Mouse (Mus musculus) kidney, postnatal 36 days (tissue): ENCODE measurements around the gene Cnot8.
A peak's percentile ranks its signal among the peaks of the same experiment; 100 is the strongest.

Experiments
- DNase-seq, 2 experiments: peaks; one replicate each; pipeline ENCODE4 v3.0.0; 2021 to 2022; ENCODE audit warnings: mixed read lengths in 2 of 2

Cnot8 gene

DNA sequence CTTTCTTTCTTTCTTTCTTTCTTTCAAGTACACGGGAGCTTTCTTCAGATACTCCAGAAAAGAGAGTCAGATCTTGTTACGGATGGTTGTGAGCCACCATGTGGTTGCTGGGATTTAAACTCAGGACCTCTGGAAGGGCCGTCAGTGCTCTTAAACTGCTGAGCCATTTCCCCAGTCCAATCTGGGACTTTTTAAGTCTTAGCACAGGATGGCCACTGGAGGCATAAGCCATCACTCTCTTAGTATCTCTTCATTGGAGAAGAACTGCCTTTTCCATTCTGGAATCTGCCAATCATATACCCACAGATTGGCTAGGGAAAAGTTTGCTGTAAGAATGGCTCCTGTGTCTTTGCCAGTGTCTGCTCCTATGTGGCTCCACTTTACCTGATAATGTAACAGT is 3.1 kb downstream of the Cnot8 start:
- DNase-seq, result no peak

DNA sequence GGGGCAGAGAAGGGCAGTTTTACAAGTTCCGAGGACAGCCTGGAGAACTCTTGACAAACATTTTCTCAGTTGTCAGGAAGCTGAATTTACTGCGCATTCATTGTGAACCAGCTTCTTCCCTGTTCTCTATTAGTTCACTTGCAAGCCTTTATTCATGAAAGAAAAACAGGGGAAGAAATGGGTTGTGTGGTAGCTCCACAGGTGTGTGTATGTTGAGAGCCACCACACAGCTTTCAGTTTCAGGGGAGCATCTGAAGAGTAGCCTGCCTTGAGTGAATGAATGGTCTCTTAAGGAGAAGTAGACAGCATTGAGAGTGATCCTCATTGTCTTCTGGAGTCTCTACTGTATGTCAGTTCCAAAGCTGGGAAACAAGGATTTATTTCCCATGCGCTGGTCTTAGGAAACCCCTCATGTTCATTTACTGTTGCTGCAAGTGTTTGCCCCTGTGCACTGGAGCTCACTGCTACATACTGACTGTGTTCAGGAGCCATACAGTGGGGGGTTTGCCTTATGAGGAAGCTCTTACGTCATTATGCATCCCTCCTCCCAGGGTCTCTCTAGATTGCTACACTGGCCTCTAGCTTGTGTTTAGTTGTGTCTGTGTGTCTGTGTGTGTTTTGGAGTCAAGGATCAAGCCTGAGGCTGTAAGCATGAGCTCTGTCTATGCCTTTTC is 3.8 kb downstream of the Cnot8 start:
- DNase-seq, result no peak

DNA sequence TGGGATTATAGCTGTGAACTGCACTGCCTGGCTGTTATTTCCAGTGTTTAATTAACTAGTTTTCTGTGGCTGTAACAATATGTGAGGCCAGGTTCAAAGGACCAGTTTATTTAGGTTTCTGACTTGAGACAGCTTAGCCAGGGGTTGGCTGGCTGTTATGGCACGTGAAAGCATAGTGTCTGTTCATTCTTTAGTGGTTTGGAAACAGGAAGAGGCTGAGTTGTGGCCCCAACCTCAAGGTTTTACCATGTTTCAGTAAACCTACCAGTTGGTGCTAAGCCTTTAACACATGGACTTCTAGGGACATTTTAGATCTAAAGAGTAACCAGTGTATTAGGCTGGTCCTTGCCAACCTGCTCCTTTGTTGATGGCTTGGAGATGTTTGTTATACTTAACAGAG is 12.6 kb downstream of the Cnot8 start:
- peak in 1 of 2 experiments; percentile 32 for DNase-seq

DNA sequence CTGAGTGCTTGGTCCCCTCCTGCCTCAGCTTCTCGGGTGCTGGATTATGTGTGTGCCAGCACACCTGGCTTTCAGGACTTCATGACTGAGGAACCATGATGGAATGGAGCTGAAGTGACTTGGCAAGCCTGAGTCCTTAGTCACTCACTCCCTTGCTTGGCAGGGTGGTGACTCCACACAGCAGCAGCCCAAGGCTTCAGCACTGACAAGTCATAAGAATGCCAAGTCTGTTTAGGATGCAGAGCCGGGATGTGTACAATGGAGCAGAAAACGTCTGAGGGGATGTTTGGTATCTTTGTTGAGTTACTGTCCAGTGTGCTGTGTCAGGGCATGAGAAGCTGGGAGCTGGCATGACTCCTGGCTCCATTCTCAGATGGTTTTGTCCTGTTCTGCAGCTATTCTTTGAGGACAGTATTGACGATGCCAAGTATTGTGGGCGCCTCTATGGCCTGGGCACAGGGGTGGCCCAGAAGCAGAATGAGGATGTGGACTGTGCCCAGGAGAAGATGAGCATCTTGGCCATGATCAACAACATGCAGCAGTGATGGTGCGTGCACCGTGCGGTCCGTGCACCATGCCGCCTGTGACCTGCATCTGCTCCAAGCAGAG is 13.2 kb downstream of the Cnot8 start:
- no peak for DNase-seq

DNA sequence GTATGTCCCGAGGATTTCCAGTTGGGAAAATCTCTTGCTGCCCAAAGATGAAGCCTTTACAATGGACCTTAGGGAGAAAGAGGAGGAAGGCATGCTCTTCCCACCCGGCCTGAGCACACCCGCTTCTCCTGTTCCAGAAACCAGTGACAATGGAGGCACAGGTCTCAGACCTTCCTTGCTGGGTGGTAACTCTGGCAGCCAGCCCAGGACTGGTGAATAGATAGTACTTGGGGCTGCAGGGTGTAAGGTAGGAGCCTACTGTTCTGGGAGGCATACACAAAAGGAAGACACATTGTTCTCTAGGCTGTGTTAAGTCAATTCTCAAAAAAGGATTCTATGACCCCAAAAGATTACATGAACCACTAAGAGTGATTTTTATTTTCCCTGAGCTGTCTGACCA is 16.7 kb downstream of the Cnot8 start:
- DNase-seq, result no peak

DNA sequence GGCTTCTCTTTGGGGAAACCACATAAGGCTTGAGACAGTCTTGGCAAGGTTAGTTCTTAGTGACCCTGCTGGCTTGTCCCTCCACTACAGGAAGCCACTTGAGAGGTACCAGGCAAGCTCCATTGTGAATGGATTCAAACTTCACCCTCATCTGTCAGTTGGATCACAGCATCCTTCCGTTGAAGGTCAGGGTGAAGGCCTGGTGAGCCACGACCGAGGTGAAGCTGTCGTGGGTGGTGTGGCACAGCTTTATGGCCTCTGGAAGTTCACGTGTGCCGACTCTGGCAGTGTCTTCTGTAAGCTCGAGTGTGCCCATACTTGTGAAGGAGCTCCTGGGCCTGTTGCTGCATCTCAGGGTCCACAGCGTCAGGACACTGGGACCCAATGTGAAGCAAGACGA is 17.4 kb downstream of the Cnot8 start:
- no peak for DNase-seq

DNA sequence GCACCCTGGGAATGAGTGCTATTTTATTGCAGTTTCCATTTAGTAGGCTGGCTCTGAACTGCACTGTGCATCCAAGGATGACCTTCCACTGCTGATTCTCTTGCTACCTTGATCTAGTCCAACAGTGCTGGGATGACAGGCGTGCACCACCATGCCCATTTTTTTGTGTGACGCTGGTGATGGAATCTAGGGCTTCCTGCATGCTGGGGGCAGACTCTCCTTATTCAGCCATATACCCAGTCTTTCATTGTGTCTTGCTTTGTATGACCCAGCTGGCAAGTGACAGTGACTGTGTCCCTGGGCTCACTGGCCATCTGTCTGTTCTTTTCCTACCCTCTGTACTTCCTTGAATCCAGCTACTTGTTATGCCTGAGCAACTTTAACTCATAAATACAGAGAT is 19.8 kb downstream of the Cnot8 start:
- no peak for DNase-seq

DNA sequence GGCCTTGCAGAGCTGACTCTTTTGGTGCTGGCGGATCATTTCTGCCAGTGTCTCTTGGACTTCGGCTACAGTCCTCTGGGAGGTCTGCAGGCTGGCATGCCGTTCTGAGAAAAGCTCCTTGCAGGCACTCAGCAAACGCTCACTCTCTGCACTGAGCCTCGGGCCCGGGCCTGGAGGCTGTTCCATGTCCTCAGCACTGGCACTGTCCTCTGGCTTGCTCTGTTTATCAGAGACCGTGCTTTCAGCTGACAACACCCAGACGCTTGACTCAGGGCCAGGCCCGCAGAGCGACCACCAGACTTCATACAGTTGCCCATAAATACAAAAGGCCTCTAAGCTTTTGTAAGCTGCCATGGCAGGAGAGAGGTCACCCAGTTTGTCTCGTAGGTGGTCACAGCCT is 21.1 kb downstream of the Cnot8 start:
- DNase-seq, result no peak

DNA sequence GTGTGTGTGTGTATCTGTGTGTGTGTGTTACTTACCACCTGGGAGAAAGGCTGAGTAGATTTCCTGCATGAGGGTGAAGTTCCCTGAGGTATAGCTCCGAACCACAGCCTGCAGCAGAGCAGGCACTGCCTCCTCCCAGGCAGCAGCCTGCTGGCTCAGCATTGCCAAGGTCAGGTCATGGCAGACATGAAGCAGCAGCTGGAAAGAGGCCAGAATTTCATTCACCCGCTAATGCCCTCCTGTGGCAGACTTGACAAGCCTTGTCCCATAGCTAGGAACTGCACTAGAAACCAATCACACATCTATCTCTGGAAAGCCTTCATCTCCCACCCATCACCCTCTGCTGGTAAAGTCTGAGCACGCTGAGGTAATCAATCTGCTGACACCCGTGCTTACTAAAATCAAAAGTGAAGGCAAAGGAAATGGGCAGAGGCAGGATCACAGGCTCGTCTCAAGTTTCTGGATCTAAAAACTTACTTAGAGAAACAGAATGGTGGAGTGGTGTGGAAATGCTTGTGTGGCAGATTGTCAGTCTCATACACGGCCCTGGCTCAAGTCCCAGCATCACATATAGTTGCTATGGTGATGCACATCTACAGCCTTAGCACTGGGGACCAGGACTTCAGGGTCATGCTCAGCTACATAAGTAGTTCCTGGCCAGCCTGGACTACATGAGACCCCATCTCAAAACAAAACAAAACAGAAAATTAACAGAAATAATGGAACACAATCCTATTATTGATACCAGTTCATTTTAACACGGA is 22.6 kb downstream of the Cnot8 start:
- DNase-seq, result peak; percentile 86 to 90

DNA sequence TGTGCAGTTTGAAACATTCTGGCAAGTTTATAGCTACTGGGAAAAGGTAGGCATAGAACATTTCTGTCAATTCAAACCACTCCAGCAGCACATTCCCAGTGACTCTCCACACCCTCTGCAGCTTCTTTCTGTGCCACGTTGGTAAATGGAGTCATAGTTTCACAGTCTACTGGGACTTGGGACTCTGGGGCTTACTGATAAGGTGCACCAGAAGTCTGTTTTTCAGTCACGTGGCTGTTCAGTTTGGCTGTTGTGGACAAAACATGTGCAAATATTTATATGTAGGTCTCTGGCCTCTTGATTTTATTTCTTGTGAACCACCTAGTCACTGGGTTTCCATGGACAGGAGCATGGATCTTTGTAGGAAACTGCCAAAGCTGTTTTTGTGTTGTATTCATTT is 23.6 kb downstream of the Cnot8 start:
- no peak for DNase-seq

DNA sequence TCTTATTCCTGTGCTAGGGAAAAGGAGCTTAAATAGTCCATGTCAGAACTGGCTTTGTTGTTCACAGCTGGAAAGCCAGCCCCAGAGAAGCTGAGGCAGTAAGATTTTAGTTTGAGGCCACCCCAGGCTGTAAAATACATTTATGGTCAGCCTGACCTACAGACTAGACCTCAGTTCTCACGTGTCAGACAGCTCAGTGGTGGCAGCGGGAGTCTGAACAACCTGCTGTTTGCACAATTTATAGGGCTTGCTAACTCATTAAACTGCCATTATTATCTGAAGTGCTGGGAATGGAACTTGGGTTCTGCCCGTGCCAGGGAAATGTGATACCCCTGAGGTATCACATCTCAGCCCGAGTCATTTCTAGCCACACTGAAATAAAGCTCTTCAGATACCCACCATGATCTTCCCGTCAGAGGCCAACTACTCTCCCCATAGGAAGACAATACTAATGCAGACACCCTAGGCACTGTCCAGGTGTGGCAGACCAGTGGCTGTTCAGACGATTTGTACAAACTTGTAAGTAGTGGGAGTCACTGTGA is 25.4 kb downstream of the Cnot8 start:
- no peak for DNase-seq

DNA sequence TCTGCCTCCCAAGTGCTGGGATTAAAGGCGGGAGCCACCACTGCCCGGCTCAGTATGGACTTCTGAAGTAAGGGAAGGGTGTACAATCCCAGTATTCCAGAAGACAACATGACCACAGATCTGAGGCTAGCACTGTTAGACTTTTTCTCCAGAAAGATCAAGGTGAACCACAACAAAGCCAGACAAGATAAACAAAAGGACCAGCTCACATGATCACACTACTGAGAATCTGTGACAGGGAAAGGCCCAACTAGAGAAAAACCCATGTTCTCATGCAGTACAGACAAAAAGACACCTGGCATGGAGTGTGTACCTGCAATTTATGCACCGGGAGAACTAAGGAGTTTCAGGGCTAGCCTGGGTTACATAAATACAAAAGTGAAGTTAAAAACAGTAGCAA is 28.1 kb downstream of the Cnot8 start:
- DNase-seq, result no peak

DNA sequence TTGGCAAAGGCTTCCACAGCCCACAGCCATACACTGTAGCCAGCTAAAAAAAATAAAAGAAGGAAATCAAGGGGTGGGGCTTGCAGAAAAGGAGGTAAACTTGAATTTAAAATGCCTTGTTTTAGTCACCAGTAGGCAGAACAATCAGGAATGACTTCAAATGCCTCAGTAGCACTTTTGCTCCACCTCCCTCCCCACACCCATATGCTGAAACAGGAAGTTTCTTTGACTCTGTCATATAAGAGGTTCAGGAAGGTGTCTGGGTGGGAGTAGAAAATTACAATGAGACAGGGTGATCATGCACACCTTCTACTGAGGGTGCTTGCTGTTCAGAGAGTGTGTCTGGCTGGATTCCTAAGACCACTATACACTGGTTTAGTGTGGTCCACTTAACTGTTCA is 30.9 kb downstream of the Cnot8 start:
- no peak for DNase-seq

DNA sequence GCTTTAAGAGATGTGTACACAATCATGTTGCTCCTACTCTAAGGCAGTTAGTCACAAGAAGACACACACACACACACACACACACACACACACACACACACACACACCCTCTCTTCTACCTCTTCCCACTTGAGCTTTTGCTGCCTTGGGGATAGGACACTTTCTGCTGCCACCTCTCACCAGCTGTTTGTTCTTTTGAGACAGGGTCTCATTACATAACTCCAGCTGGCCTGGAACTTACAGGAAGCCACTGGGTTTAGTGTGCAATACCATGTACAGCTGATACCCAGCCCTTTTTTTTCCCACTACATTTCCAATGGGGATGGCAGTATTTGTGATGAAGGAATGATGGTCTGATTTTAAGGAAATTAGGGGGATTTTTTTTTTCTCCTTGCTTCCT is 31.3 kb downstream of the Cnot8 start:
- no peak for DNase-seq

DNA sequence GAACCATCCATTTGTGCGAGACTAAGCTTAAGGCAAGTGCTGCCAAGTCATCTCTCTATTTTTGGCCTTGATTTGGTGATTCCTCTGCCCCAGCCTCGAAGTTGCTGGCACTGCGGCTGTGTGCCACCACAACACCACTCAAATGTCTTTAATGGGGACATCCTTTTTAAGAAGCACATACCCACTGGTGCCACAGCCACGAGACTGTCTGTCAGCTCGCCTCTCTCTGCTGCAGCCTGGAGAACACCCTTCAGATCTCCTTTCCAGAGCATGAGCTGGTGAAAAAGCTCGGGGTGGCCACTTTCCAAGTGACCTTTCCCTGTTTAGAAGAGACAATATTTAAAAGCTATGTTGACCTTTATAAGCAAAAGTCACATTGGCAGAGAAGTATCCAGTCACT is 32.7 kb downstream of the Cnot8 start:
- DNase-seq, result no peak

DNA sequence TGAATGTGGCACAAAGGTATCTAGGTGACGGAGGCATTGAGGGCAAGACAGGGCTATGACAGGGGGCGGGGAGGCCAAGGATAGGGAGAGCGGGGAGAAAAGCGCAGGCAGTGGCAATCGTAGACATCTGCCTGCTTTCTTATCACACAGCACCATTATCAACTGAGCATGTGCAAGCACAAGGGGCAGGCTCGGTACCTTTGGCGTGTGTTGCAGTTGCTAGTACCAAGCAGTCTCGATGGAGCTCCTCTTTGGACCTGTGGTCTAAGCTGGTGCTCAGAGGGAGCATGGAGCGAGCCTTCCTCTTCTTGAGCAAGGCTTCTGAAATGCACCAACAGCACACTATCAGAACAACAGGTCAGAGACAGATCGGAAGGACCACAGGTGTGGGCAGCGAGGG is 34.9 kb downstream of the Cnot8 start:
- DNase-seq, result no peak

DNA sequence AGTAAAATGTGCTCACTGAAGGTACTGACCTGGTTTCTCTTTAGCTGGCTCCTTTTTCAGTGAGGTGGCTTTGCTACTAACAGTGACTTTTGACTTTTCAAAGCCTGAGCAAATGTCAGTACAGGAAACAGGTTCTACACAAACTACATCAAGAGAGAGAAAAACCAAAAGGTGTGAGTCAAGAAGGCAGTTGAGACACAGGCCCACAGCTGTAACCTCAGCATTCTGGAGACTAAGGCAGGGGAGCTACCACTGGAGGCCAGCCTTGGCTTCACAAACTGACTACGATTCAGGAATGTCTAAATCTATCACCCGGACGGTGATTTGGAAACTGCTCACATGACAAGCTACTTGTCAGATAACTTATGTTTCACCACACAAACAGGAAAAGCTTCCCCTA is 35.5 kb downstream of the Cnot8 start:
- no peak for DNase-seq

DNA sequence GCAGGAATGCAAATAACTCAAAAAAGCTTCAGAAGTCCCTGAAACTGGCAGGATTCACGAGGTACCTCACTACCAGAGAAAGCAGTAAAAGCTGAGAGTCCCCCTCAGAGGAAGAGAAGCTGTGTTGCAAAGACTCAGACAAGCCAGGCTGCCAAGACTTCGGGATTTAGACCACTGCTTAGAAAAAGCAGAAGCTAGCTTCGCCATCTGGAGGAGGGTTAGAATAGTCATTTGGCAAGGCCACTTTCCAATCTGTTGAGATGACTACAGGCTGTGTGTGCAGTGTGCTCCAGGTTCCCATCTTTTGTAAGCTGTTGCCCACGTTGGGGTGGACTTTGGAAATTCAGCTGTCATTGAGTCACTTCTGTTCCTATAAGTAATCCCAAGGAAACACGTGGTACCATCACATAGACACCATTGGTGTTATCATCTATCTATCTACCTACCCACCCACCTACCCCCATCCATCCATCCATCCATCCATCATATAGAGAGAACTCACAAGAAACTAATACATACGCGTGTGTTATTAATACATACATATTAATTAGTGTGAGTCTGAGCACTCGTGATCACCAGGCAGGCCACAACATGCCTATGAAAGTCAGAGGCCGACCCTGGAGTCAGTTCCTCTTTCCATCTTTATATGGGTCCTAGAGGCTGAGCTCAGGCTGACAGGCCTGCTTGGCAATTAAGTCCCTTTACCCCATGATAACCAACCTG is 39.9 kb downstream of the Cnot8 start:
- no peak for DNase-seq

DNA sequence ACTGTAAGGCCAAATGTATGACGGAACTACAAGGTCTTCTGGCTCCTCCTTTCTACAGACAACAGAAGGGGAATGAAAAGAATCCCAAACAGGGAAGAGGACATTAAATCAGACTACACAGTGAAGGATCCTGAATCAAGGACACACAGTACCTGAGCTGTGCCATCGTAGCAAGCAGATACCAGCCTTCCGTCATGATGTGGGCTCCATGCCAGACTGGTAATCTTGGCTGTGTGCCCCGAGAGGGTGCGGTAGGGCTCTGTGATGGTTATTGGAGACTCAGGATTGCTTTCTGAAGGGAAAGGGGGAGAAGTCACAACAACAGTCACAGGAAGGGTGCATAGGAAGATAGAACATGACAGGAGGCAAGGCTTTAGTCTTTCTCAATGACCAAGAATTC is 42.3 kb downstream of the Cnot8 start:
- DNase-seq, result peak; percentile 15 to 53

DNA sequence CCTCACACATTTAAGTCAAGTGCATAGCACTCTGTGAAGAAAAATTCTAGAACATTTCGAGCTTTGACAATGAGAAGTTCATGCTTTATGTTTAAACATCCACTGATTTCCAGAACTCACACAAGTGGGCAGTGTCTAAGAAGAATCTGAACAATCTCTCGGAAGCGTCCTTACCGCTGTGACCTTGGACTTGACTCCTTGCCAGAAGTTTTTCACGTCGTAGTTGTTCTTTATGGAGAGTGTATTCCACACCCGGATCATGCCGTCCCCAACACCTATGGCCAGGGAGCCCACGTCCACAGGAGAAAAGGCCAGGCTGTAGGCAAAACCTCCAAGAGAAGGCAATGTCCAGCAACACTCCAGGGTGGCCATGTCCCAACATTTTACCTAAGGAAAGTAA is 51.5 kb downstream of the Cnot8 start:
- DNase-seq, result no peak

DNA sequence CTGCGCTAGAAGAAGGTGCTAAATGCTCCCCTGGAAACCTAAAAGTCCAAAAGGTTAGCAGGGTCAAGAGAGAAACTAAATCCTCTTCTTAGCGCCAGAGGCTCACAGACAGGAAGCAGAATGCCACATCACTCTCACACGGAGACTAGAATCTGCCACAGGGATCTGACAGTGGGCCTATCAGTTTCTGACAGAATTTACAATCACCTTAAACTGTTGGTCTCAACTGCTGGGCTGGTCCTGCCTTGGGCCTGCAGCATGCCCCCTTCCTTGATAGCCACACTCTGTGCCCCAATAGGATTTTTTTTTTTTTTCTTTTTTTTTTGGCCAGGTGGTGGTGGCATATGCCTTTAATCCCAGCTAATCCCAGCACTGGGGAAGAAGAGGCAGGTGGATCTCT is 52.9 kb downstream of the Cnot8 start:
- DNase-seq, result no peak

DNA sequence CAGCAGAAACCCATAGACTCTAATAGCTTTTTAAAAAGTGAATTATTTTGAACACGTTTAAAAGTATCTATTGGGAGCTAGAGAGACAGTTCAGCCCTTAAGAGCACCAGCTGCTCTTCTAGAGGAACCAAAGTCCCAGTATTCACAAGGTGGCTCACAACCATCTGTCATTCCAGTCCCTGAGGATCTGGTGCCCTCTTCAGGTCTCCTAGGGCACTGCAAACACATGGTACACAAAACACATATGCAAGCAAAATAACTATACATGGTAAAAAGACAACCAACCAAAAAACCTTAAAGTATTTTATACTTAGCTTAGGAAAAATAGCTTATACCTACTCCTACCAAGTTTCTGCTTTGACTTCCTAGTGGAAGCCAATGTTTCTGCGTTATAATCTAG is 61.1 kb downstream of the Cnot8 start:
- DNase-seq, result peak in 1 of 2 experiments; percentile 20

DNA sequence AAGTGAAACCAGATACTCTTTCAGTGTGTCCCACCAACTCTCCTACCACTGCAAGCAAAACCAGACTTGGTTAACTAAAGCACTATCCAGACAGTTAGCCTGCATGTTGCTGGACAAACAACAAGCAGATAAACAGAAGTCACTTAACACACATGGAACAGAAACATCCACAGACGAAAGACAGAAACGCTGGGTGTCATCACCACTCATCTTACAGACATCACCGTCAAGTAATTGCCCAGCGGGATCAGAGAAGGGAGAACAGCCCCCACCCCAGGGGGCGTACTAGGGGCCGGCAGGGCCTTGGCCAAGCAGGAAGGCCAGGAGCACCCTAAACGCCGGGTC is 63.8 kb downstream of the Cnot8 start:
- no peak for DNase-seq
